Mouse (Mus musculus) kidney, adult 2 months (tissue): ENCODE measurements around the gene Sgcb.

Experiments
- CTCF ChIP-seq: fragments of 200-500 bp; conservative IDR thresholded peaks from 2 replicates; pipeline ENCODE4 v1.5.1; 2011; ENCODE audit warnings: low read depth, mild to moderate bottlenecking, control low read depth, low read length, moderate library complexity, mixed read lengths; ENCODE audit not compliant: insufficient read depth, insufficient read length
- POLR2A ChIP-seq: fragments of 200-500 bp; IDR thresholded peaks from one replicate; pipeline ENCODE4 v1.6.1; 2011; ENCODE audit warnings: low read depth, low read length, control low read depth

- no peak for TF ChIP-seq CTCF
- TF ChIP-seq POLR2A: no peak
Measured at GRCm38 (mm10) chr5:73694254-73695015, 46.8 kb upstream of the Sgcb start.
